9 mouse cellular contexts compared by ENCODE assay signal in the genomic region with DNA sequence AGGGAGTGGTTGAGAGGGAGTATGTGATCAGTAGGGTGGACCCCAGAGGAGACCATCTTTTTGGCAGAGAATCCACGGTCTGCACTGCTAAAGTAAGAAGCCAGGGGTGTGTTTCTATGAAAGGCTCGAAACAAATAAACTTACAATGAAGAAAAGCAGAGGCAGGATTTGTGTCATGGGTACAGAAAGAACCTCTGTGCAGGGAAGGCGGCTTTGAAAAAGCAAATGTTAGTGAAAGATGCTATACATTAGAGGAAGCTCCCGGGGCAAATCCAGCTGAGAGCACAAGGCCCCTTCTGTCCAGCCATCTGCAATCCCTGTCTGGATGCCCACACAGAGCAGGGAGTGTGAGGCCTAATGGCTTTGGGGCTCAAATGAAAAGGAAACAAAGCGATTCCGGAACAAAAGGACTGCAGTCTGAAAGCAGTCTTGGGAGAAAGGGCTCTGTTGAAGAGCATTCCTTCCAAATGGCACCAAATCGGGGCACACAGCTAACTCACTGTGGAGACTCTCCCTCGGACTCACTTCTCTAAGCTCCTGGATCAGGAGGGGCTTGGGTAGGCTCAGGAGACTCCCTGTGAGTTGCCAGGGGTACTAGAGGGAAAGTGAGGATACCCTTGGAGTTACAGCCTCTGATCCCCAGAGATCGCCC.
A peak's percentile ranks its signal among the peaks of the same experiment; 100 is the strongest.
DNase-seq lines count a peak whose midpoint lies in the region; ATAC-seq lines count a peak whose summit lies in the region.
"Had no signal": no experiment of that assay in that cellular context is flagged by ENCODE, and none has a peak within 500 bp of the region (broad histone marks: within the 10 kb centered on the region; RNA-seq: fewer than 3 reads in every experiment).

No protein-coding gene starts in this region.

- no peak overlapping the region for H3K4me3 ChIP-seq in hindbrain, embryonic 16.5 days (ENCODE audit: low read length)
- no peak overlapping the region for H3K4me3 ChIP-seq in neural tube, embryonic 11.5 days (ENCODE audit: low read depth, low read length)
- H3K4me3 ChIP-seq in kidney, embryonic 16.5 days (ENCODE audit: low read length) = no peak overlapping the region

- H3K36me3 ChIP-seq in hindbrain, embryonic 16.5 days (ENCODE audit: control insufficient read depth, insufficient read depth, low read length) = no peaks in the 10 kb centered on the region
- no peaks in the 10 kb centered on the region for H3K36me3 ChIP-seq in neural tube, embryonic 11.5 days (ENCODE audit: control insufficient read depth, insufficient read depth, low read length)
- no peaks in the 10 kb centered on the region for H3K36me3 ChIP-seq in kidney, embryonic 16.5 days (ENCODE audit: insufficient read depth, low read length)

- H3K9me3 ChIP-seq in hindbrain, embryonic 16.5 days (ENCODE audit: control insufficient read depth, low read length) = no peaks in the 10 kb centered on the region
- no peaks in the 10 kb centered on the region for H3K9me3 ChIP-seq in neural tube, embryonic 11.5 days (ENCODE audit: control insufficient read depth, low read length)
- H3K9me3 ChIP-seq in kidney, embryonic 16.5 days (ENCODE audit: low read length) = peaks cover 4% of the 10 kb centered on the region; the same call in 1 of the 2 replicates

- no peaks in the 10 kb centered on the region for H3K27me3 ChIP-seq in hindbrain, embryonic 16.5 days (replicated peaks; ENCODE audit: control insufficient read depth, insufficient read depth, low read length)
- H3K27me3 ChIP-seq in neural tube, embryonic 11.5 days (ENCODE audit: control insufficient read depth, insufficient read depth, low read length) = no peaks in the 10 kb centered on the region
- no peaks in the 10 kb centered on the region for H3K27me3 ChIP-seq in kidney, embryonic 16.5 days (ENCODE audit: insufficient read depth, low read length)

- H3K4me1 ChIP-seq in hindbrain, embryonic 16.5 days (ENCODE audit: control insufficient read depth, insufficient read depth, low read depth, low read length) = peaks cover 12% of the 10 kb centered on the region
- H3K4me1 ChIP-seq in neural tube, embryonic 11.5 days (ENCODE audit: control insufficient read depth, insufficient read depth, low read length) = peaks cover 19% of the 10 kb centered on the region
- no peaks in the 10 kb centered on the region; the same call in 1 of the 2 replicates for H3K4me1 ChIP-seq in kidney, embryonic 16.5 days (ENCODE audit: insufficient read depth, low read length)

- H3K9ac ChIP-seq in hindbrain, embryonic 16.5 days (ENCODE audit: low read depth, low read length) = no peak overlapping the region
- H3K9ac ChIP-seq in neural tube, embryonic 11.5 days (ENCODE audit: low read length) = peak overlapping the region; percentile 35
- H3K9ac ChIP-seq in kidney, embryonic 16.5 days (replicated peaks; ENCODE audit: low read length) = no peak overlapping the region

- peak overlapping the region; percentile 78 for H3K27ac ChIP-seq in hindbrain, embryonic 16.5 days (ENCODE audit: low read depth, low read length)
- H3K27ac ChIP-seq in neural tube, embryonic 11.5 days (ENCODE audit: low read depth, low read length) = peak overlapping the region; percentile 86
- no peak overlapping the region for H3K27ac ChIP-seq in kidney, embryonic 16.5 days (ENCODE audit: low read length)

- WGBS in hindbrain, embryonic 16.5 days = 12% methylated on average over 9 of the region's 9 CpGs
- 19% methylated on average over 9 of the region's 9 CpGs for WGBS in neural tube, embryonic 11.5 days
- WGBS in kidney, embryonic 16.5 days = 63% methylated on average over 9 of the region's 9 CpGs

- ATAC-seq in frontal cortex, adult (ENCODE audit: low TSS enrichment) = peak; percentile 31; the same call in 1 of the 2 replicates
- ATAC-seq in hindbrain, embryonic 16.5 days = peak; percentile 79
- peak; percentile 86 for ATAC-seq in neural tube, embryonic 11.5 days (ENCODE audit: insufficient read depth, low FRiP score, low TSS enrichment)
- ATAC-seq in kidney, embryonic 16.5 days (ENCODE audit: low FRiP score, low TSS enrichment) = no peak

- no peak overlapping the region for H3K4me2 ChIP-seq in hindbrain, embryonic 16.5 days (ENCODE audit: low read length)
- no peak overlapping the region for H3K4me2 ChIP-seq in neural tube, embryonic 11.5 days (ENCODE audit: low read depth)
- H3K4me2 ChIP-seq in kidney, embryonic 16.5 days (replicated peaks; ENCODE audit: low read depth, low read length) = no peak overlapping the region

- no peak for DNase-seq in frontal cortex, postnatal 25 days (ENCODE audit: low spot score in 2 of 2)
- peak; percentile 52 for DNase-seq in embryo, embryonic 9.5 days (ENCODE audit: extremely low spot score)
- peak; percentile 70 for DNase-seq in neural tube, embryonic 11.5 days (ENCODE audit: low spot score)
- no peak for DNase-seq in urinary bladder, adult 2 months (ENCODE audit: low spot score)
- no peak for DNase-seq in heart, adult 11 months
- DNase-seq: adrenal gland, postnatal 36 days had no signal

Comparison
In these comparisons a context has a peak if more than half of its experiments do, and no peak if none do; other contexts are left out.
1. DNase-seq: peak in embryo, embryonic 9.5 days (single experiment) and neural tube, embryonic 11.5 days (single experiment); none in frontal cortex, postnatal 25 days (0 of 2), urinary bladder, adult 2 months (single experiment) and heart, adult 11 months (single experiment).